8 mouse cellular contexts compared by ENCODE assay signal in genomic region chr5:124249614-124250591, GRCm38 (mm10). TPM values are rescaled to one million over a fixed set of nuclear protein-coding genes. Genes with fewer than 3 reads are reported as not detected.
DNase-seq lines count a peak whose midpoint lies in the region; ATAC-seq and TF ChIP-seq lines count a peak whose summit lies in the region.

Gene Pitpnm2, minus strand, starts transcription at chr5:124249760.

- peak; percentile 77 for ATAC-seq in forebrain, embryonic 12.5 days (ENCODE audit: low FRiP score)
- ATAC-seq in megakaryocyte progenitor cell, adult 5-6 weeks (replicated peaks; ENCODE audit: poor library complexity): peak; percentile 32

- no peak within 1 kb of the TSS for H3K27ac ChIP-seq in bone marrow macrophage, adult 2 months (ENCODE audit: insufficient read depth, low read depth, low read length)
- H3K27ac ChIP-seq in forebrain, embryonic 12.5 days: peak within 1 kb of the TSS; percentile 71

- peaks cover 18% of the 10 kb centered on the region; the same call in 1 of the 2 replicates for H3K27me3 ChIP-seq in forebrain, embryonic 12.5 days

- no peak for DNase-seq in layer of hippocampus, adult 8-10 months (ENCODE audit: low spot score in 2 of 2)
- DNase-seq in layer of hippocampus, adult 9-11 months: no peak
- DNase-seq in heart, postnatal 36 days: peak; percentile 57 to 64
- peak in 1 of 2 experiments; percentile 52 for DNase-seq in left cerebral cortex, postnatal 25 days (ENCODE audit: low spot score in 2 of 2)
- peak; percentile 39 to 79 for DNase-seq in spleen, postnatal 4 days (ENCODE audit: low spot score in 2 of 2)

- no peaks in the 10 kb centered on the region for H3K9me3 ChIP-seq in forebrain, embryonic 12.5 days

- under 1% methylated on average over 81 of the region's 90 CpGs for WGBS in forebrain, embryonic 12.5 days

- H3K4me1 ChIP-seq in bone marrow macrophage, adult 2 months (ENCODE audit: control insufficient read depth, insufficient read depth, low read length): no peaks in the 10 kb centered on the region
- peaks cover 34% of the 10 kb centered on the region for H3K4me1 ChIP-seq in forebrain, embryonic 12.5 days

- peaks cover 9% of the 10 kb centered on the region for H3K36me3 ChIP-seq in forebrain, embryonic 12.5 days (replicated peaks)

- TF ChIP-seq CTCF in bone marrow macrophage, adult 2 months (IDR thresholded peaks at IDR 0.05; ENCODE audit: low read depth, low read length): no peak

- H3K4me3 ChIP-seq in bone marrow macrophage, adult 2 months (ENCODE audit: insufficient read depth, low read length): peak within 1 kb of the TSS; percentile 65
- H3K4me3 ChIP-seq in forebrain, embryonic 12.5 days (replicated peaks): peak within 1 kb of the TSS; percentile 71

- peak within 1 kb of the TSS; percentile 80 for H3K9ac ChIP-seq in forebrain, embryonic 12.5 days

- TF ChIP-seq POLR2A in bone marrow macrophage, adult 2 months (IDR thresholded peaks at IDR 0.05; ENCODE audit: borderline replicate concordance, low read depth, low read length): no peak

- H3K4me2 ChIP-seq in forebrain, embryonic 12.5 days: peak within 1 kb of the TSS; percentile 85

- intact Hi-C loops in heart, postnatal 36 days (cut with DNase I): loop anchor here (2.0 to 5.0 kb wide), 3 partner anchors 29 to 87 kb away; no protein-coding TSS in a partner anchor
- intact Hi-C loops in left cerebral cortex, postnatal 25 days (cut with DNase I): loop anchor here (2.0 to 5.0 kb wide), 2 partner anchors 37 to 63 kb away; no protein-coding TSS in a partner anchor

RNA-seq across cellular contexts. Expression of gene Pitpnm2, which starts in this region (rescaled TPM):
- 100 to 1,000 TPM; 260 to 337 (median 315) TPM for total RNA-seq in layer of hippocampus, adult 8-10 months (2022)
- 0.40 and 0.66 TPM in 2 replicates for polyA plus RNA-seq in bone marrow macrophage, adult 2 months (2012; ENCODE audit: insufficient read depth, insufficient read length, missing spikeins)
- 6.8 and 8.9 TPM in 2 replicates for polyA plus RNA-seq in forebrain, embryonic 12.5 days (2016; fragmentation: Nextera tagmentation; extraction: Ambion mirVana)
- total RNA-seq in heart, postnatal 36 days (2021): 10 to 100 TPM; 43.9 to 45.5 TPM
- total RNA-seq in left cerebral cortex, postnatal 25 days (2021): 100 to 1,000 TPM; 275 to 292 TPM
- 6.0 and 7.5 TPM in 2 replicates for total RNA-seq in megakaryocyte progenitor cell, adult 5-6 weeks (2015)
- total RNA-seq in megakaryocyte progenitor cell, adult 5-6 weeks (2017): 2.5 and 3.1 TPM in 2 replicates

Comparison
In these comparisons a context has a peak if more than half of its experiments do, and no peak if none do; other contexts are left out.
1. RNA of gene Pitpnm2 (total RNA-seq): 260 to 337 TPM in layer of hippocampus, adult 8-10 months and 275 to 292 TPM in left cerebral cortex, postnatal 25 days; 43.9 to 45.5 TPM in heart, postnatal 36 days and 2.5 to 7.5 TPM in megakaryocyte progenitor cell, adult 5-6 weeks; every median in the first group is over 4 times any median in the second.
2. DNase-seq: peak in heart, postnatal 36 days (2 of 2) and spleen, postnatal 4 days (2 of 2); none in layer of hippocampus, adult 8-10 months (0 of 2) and layer of hippocampus, adult 9-11 months (single experiment).